Mouse (Mus musculus) liver, postnatal 0 days (tissue): ENCODE data around the gene Gp5.

Experiments
- CTCF ChIP-seq: sonication (generic); IDR thresholded peaks from 2 replicates; pipeline ENCODE4 v1.5.1; 2016; ENCODE audit warnings: antibody characterized with exemption, low read depth
- EP300 ChIP-seq: IDR thresholded peaks from 2 replicates; pipeline ENCODE4 v1.6.1; 2016; ENCODE audit warnings: antibody characterized with exemption, low read depth, mild to moderate bottlenecking

DNA sequence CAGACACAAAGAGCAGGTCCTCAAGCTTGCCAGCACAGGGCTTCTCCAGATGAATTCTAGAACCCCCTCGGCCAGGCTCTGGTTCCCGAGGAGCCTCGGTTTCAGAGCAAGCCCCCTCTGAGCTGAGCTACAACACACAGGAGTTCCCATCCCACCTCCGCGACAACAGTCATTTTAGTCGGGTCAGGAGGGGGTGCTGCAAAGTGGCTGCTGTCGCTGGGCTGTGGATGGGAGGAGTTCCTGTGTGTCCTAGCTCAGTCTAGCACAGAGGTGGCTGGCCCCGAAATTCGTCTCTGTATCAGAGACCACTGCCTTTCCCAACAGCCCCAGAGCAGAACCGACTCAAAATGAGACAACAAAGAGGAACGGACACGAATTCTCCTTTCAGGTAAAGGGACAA, 3.3 kb downstream of the Gp5 start:
- TF ChIP-seq CTCF, result no peak
- no peak for TF ChIP-seq EP300
